Mouse (Mus musculus) liver, embryonic 16.5 days (tissue): Measurements from ENCODE around the gene Kcnj6. TPM values are rescaled to one million over a fixed set of nuclear protein-coding genes. Genes with fewer than 3 reads are reported as not detected.

Source experiments
- ATAC-seq: fragments of 200-750 bp; cut with Nextera tagmentation; 2 replicates; pipeline ENCODE4 v1.8.0; 2017; ENCODE audit warnings: low read depth, mild to moderate bottlenecking, moderate number of reproducible peaks, moderate library complexity
- H3K27ac ChIP-seq: fragments of 300-500 bp; sonication (generic); 2 replicates; pipeline ENCODE4 v1.5.1; 2014; ENCODE audit warnings: mild to moderate bottlenecking, low read length
- H3K27me3 ChIP-seq: fragments of 300-500 bp; sonication (generic); 2 replicates; pipeline ENCODE4 v1.6.1; 2014; ENCODE audit warnings: low read depth, low read length, mixed read lengths; ENCODE audit not compliant: control insufficient read depth, insufficient read depth
- H3K36me3 ChIP-seq: fragments of 300-500 bp; sonication (generic); 2 replicates; pipeline ENCODE4 v1.6.1; 2014; ENCODE audit warnings: mild to moderate bottlenecking; ENCODE audit not compliant: control insufficient read depth, insufficient read depth
- H3K4me1 ChIP-seq: fragments of 300-500 bp; sonication (generic); 2 replicates; pipeline ENCODE4 v1.6.1; 2014; ENCODE audit warnings: low read depth, low read length, mixed read lengths; ENCODE audit not compliant: control insufficient read depth
- H3K4me2 ChIP-seq: fragments of 300-500 bp; sonication (generic); 2 replicates; pipeline ENCODE4 v1.6.1; 2014; ENCODE audit warnings: low read depth, low read length, mixed read lengths
- H3K4me3 ChIP-seq: fragments of 300-500 bp; sonication (generic); 2 replicates; pipeline ENCODE4 v1.5.1; 2014; ENCODE audit warnings: low read depth, mild to moderate bottlenecking, low read length
- H3K9ac ChIP-seq: fragments of 300-500 bp; sonication (generic); 2 replicates; pipeline ENCODE4 v1.6.1; 2014; ENCODE audit warnings: low read depth, low read length
- H3K9me3 ChIP-seq: fragments of 300-500 bp; sonication (generic); replicated peaks from 2 replicates; pipeline ENCODE4 v1.6.1; 2016; ENCODE audit warnings: low read length; ENCODE audit not compliant: control insufficient read depth
- WGBS: fragments of 180-500 bp; shearing (Covaris S2); extraction: QIAGEN DNeasy Blood & Tissue Kit; methylation state at CpG from one replicate; pipeline ENCODE4 v1.1.7; 2014; ENCODE audit not compliant: insufficient replicate concordance; 5-methylcytosine and 5-hydroxymethylcytosine counted together
- polyA plus RNA-seq: library from polyadenylated mRNA; unstranded; fragments of >200 nt; fragmentation: Nextera tagmentation; extraction: Ambion mirVana; gene quantifications from 2 replicates; pipeline ENCODE4 v1.2.1, GENCODE M21; 2015

Kcnj6 gene
- polyA plus RNA-seq, 1 experiment from 2014 or later, result not detected

DNA sequence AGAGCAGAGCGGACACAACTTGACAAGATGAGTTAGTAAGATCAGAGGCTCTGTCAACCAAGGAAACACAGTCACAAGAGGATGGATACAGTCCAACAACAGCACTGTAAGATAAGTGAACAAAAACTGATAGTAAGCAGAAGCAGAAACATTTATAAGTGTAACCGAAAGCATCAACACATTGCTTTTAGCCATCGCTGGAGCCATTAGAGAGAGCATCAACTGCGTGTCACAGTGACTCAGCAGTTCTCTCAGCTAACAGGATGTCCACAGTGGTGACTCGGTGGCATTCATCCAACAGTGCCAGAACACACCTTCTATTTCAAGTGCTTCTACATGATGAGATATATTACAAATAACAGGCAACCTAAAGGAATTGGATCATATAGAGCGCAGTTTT, 41.1 kb downstream of the Kcnj6 start:
- no peak overlapping the region for H3K27ac ChIP-seq
- H3K27me3 ChIP-seq, result no peaks in the 10 kb centered on the region
- H3K4me3 ChIP-seq, result no peak overlapping the region
- no peaks in the 10 kb centered on the region for H3K36me3 ChIP-seq
- H3K4me2 ChIP-seq, result no peak overlapping the region
- no peak for ATAC-seq
- H3K9me3 ChIP-seq, result no peaks in the 10 kb centered on the region
- H3K4me1 ChIP-seq, result no peaks in the 10 kb centered on the region
- H3K9ac ChIP-seq, result no peak overlapping the region
- 65% methylated on average over 6 of the region's 6 CpGs for WGBS

DNA sequence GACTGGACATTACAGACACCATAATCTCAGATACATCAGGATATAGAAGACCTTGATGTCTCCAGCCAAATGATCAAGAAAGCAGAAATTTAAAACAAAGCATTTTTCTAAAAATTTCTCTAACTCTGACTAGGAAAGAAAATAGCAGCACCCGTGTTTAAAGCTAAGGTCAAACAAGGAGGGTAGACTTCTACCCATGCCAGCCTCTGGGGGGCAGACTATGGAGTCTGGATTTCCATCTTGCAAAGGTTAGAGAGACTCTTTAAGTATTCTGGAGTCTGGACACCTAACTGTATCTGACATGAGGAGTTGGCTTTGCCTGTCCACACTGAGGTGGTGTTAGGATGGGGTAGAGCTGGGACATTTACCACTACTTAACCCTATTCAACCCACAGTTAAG, 44.2 kb downstream of the Kcnj6 start:
- ATAC-seq, result no peak
- Histone ChIP-seq H3K9me3 (no peaks in the 10 kb centered on the region), H3K27me3 (no peaks in the 10 kb centered on the region), H3K36me3 (no peaks in the 10 kb centered on the region), H3K4me1 (no peaks in the 10 kb centered on the region), H3K4me3 (no peak overlapping the region), H3K27ac (no peak overlapping the region), H3K4me2 (no peak overlapping the region), H3K9ac (no peak overlapping the region)
- WGBS, result 38% methylated on average over 1 of the region's 1 CpGs

DNA sequence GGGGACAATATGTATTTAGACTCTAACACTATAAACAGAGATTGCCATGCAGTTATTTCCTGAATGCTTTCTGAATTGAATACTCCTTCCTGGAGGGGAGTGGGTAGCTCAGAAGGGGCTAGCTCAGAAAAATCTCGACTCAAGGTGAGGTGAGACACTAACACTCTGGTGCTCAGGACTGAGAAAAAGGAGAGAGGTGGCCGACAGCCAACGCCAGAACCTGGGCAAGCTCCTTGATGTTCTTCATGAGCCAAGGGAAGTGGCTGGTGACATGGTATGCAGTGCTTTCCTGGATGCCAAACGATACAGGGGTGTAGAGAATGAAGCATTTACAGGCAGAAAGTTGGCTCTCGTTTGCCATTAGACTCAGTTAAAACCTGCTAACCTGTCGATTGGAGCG, 48.3 kb downstream of the Kcnj6 start:
- WGBS, result 67% methylated on average over 7 of the region's 7 CpGs
- no peak for ATAC-seq
- H3K4me2 ChIP-seq, result no peak overlapping the region
- no peaks in the 10 kb centered on the region for H3K9me3 ChIP-seq
- H3K9ac ChIP-seq, result no peak overlapping the region
- no peaks in the 10 kb centered on the region for H3K36me3 ChIP-seq
- no peaks in the 10 kb centered on the region for H3K4me1 ChIP-seq
- H3K27ac ChIP-seq, result no peak overlapping the region
- no peak overlapping the region for H3K4me3 ChIP-seq
- H3K27me3 ChIP-seq, result no peaks in the 10 kb centered on the region

DNA sequence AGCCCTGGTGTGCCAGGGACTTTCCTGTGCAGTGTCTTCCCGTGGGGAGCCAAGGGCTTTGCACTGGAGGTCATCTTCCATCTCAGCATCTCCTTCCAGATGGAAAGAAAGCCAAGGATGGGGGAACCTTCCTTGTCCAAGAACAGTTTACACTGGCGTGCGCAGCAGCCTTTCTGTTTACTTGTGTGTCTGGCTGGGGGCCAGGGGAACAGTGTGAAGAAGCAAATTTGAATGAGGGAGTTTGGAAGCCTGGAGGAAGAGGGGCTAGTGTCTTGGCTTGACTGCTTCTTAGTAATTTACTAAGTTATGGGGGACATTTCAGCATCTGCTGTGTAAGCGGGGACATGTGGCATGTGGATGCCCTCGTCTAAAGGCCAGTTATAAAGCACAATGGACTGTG, 50.7 kb downstream of the Kcnj6 start:
- Histone ChIP-seq H3K4me2 (no peak overlapping the region), H3K36me3 (no peaks in the 10 kb centered on the region), H3K4me1 (no peaks in the 10 kb centered on the region), H3K9me3 (no peaks in the 10 kb centered on the region), H3K27ac (no peak overlapping the region), H3K4me3 (no peak overlapping the region), H3K9ac (no peak overlapping the region), H3K27me3 (no peaks in the 10 kb centered on the region)
- ATAC-seq, result no peak
- WGBS, result 62% methylated on average over 5 of the region's 5 CpGs

DNA sequence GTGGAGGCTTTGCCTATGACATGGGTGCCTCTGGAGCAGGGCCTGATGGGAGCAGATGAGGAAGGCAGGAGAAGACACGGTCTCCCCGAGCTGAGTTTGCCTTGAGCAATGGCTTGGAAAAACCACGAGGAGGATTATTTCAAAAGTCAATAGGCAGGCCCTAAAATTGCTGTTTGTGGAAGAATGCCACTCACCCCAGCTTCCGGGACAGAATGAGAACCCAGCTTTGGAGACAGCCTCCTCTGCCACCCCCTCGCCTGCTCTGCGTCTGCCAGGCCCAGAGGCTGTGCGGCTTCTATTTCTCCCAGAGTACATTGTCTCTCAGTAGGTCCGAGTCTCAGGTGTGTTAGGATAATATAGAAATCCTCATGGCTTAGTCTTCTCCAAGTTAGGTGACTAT, 64.8 kb downstream of the Kcnj6 start:
- no peaks in the 10 kb centered on the region for H3K9me3 ChIP-seq
- no peak overlapping the region for H3K27ac ChIP-seq
- 47% methylated on average over 8 of the region's 8 CpGs for WGBS
- H3K36me3 ChIP-seq, result no peaks in the 10 kb centered on the region
- no peaks in the 10 kb centered on the region for H3K27me3 ChIP-seq
- no peaks in the 10 kb centered on the region for H3K4me1 ChIP-seq
- no peak overlapping the region for H3K4me2 ChIP-seq
- H3K4me3 ChIP-seq, result no peak overlapping the region
- no peak overlapping the region for H3K9ac ChIP-seq
- ATAC-seq, result no peak

DNA sequence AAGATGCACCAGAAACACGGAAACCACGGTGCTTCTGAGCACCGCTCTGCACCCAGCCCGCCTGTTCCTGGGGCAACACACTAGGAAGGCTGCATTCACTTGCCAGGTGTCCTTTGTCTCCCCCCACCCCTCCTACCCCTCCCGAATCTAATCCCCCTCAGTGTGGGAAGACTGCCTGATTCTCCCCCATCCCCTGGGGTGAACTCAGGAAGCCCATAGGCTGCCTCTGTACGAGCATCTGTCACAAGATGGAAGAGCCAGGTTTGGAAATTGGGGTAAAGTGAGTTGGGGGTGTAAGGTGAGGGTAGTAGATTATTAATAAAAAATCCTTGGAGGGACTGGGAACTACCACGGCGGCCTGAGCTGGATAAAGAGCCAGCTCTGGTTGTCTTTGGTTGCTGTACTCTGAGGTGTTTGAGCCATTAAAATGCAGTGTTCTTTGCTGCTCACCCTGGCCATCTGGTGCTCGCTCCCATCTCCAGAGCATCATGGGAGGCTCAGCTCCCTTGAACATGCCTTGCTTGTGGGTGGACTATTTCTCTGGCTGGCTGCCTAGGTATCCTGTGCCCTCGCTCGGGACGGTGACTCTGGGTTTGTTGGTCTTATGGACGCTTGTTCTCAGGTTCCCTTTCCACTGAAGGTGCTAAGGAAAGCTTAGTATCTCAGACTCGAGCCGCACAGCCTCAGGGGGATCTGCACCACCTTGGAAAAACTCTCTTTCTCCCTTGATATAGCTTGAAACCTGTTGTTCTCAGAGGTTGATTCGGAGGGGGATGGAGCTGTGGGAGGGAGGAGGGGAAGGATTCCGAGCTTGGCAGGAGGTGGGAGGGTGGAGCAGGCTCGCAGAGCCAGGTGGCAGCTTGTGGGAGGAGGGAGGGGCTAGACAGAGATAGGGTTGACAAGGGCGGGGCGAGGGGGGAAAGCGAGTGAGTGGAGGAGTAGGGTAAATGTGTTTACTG, 65.9 kb downstream of the Kcnj6 start:
- Histone ChIP-seq H3K27me3 (no peaks in the 10 kb centered on the region), H3K36me3 (no peaks in the 10 kb centered on the region), H3K9ac (no peak overlapping the region), H3K9me3 (no peaks in the 10 kb centered on the region), H3K4me2 (no peak overlapping the region), H3K4me1 (no peaks in the 10 kb centered on the region), H3K27ac (no peak overlapping the region), H3K4me3 (no peak overlapping the region)
- WGBS, result 8% methylated on average over 21 of the region's 21 CpGs
- ATAC-seq, result no peak

DNA sequence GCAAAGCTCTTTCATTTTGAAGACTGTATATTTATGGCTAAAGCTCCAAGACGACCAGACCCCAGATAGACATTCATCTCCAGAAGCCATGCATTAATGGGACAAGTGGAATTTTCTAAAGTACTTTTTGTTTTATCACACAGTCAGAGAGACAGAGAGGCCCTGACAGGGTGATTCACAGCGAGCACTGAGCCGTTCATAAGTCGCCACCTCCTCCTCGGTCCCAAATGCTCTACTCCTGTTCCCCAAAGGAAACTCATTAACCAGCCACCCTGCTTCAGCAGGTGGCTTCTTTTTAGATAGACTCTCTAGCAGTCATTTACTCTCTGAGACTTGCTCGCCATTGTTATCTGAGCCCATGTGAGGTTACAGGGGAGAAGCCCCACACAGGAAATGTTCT, 72.1 kb downstream of the Kcnj6 start:
- Histone ChIP-seq H3K36me3 (no peaks in the 10 kb centered on the region), H3K27ac (no peak overlapping the region), H3K9me3 (no peaks in the 10 kb centered on the region), H3K4me2 (no peak overlapping the region), H3K9ac (no peak overlapping the region), H3K27me3 (no peaks in the 10 kb centered on the region), H3K4me3 (no peak overlapping the region), H3K4me1 (no peaks in the 10 kb centered on the region)
- ATAC-seq, result no peak
- 47% methylated on average over 6 of the region's 6 CpGs for WGBS

DNA sequence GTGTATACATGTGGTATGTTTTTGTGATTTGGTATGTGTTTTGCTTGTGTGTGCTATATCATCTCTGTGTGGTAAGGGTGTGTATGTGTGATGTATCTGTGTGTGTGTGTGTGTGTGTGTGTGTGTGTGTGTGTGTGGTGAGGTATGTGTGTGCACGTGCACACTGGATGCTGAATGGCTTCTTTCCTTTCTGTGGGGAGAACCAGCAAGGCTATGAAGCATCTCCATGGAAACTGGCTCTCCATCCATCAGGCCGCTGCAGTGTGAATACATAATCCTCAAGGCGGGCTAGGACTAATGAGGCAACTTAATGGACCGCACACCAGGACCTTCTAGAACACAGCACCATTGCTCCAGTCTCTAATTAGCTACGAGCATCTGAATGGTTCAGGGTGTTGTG, 78.3 kb downstream of the Kcnj6 start:
- Histone ChIP-seq H3K4me3 (no peak overlapping the region), H3K36me3 (no peaks in the 10 kb centered on the region), H3K27me3 (no peaks in the 10 kb centered on the region), H3K27ac (no peak overlapping the region), H3K9me3 (no peaks in the 10 kb centered on the region), H3K4me1 (no peaks in the 10 kb centered on the region), H3K9ac (no peak overlapping the region), H3K4me2 (no peak overlapping the region)
- ATAC-seq, result no peak
- 59% methylated on average over 5 of the region's 5 CpGs for WGBS

DNA sequence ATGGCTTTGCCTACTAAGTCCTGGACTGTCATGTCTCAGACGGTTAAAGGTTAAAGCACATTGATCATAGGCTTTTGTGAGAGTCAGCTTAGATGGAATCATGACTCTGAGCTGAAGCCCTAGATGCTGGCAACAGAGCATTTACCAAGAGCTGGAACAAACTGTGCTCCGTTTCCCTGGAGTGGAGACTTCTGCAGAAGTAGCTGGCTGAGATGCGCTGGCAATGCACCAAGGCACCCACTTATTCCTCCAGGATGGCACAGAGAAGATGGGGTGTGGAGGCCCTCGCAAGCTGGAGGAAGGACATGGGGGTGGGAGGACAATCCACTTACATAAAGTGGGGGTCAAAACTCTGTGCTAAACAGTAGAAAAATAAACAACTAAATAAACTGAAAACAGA, 91.5 kb downstream of the Kcnj6 start:
- Histone ChIP-seq H3K27ac (no peak overlapping the region), H3K36me3 (no peaks in the 10 kb centered on the region), H3K9ac (no peak overlapping the region), H3K27me3 (no peaks in the 10 kb centered on the region), H3K4me2 (no peak overlapping the region), H3K4me3 (no peak overlapping the region), H3K4me1 (no peaks in the 10 kb centered on the region), H3K9me3 (no peaks in the 10 kb centered on the region)
- 66% methylated on average over 4 of the region's 4 CpGs for WGBS
- no peak for ATAC-seq
